In the genomic region with DNA sequence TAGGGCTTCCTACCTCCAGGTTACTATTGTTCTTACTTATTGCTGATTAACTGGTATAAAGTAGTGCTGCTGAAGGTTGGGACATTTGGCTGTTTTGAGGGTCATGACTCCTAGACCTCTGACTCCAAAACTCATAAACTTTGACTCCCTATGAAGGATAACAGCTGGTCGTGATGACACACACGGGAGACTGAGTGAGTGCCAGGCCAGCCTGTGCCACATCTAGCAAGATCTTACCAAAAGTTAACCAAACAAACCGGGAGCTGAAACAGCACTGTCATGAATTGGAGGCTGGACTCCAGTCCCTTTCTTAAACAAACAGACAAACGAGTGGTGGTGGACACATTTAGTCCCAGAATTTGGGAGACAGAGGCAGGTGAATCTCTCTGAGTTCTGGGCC, we compare ENCODE assay signal across 19 mouse cellular contexts.
"Had no signal": no experiment of that assay in that cellular context is flagged by ENCODE, and none has a peak within 500 bp of the region (broad histone marks: within the 10 kb centered on the region; RNA-seq: fewer than 3 reads in every experiment).

No protein-coding gene starts in this region.

- H3K9me3 ChIP-seq: limb, embryonic 10.5 days; limb, embryonic 13.5 days; liver, embryonic 13.5 days; neural tube, embryonic 13.5 days had no signal

- H3K36me3 ChIP-seq: liver, embryonic 13.5 days; neural tube, embryonic 13.5 days had no signal

- H3K27ac ChIP-seq: limb, embryonic 13.5 days; liver, embryonic 13.5 days; macrophage; neural tube, embryonic 13.5 days had no signal

- H3K4me3 ChIP-seq: neural tube, embryonic 13.5 days had no signal

- ATAC-seq: intestine, embryonic 16.5 days; lung, postnatal 0 days had no signal

- H3K9ac ChIP-seq: neural tube, embryonic 13.5 days had no signal

- DNase-seq: kidney, adult 18-20 months; kidney, adult 9 months; kidney, postnatal 14 days; kidney, postnatal 4 days; liver; liver, embryonic 13.5 days; lung, embryonic 14.5 days; midbrain, embryonic 14.5 days; retina, postnatal 1 day; right cerebral cortex, postnatal 25 days; spleen, adult 18-20 months; thymus, adult 18-20 months; thymus, postnatal 36 days had no signal
